Mouse (Mus musculus): ENCODE measurements around the gene Ccl17. TPM values are rescaled to one million over a fixed set of nuclear protein-coding genes. Genes with fewer than 3 reads are reported as not detected.

The Ccl17 gene
- polyA plus RNA-seq, 1 experiment from 2014 or later = 5.7 TPM

GRCm38 (mm10) chr8:94780491-94781154, 29.6 kb upstream of the Ccl17 start:
- ATAC-seq = no peak

DNA sequence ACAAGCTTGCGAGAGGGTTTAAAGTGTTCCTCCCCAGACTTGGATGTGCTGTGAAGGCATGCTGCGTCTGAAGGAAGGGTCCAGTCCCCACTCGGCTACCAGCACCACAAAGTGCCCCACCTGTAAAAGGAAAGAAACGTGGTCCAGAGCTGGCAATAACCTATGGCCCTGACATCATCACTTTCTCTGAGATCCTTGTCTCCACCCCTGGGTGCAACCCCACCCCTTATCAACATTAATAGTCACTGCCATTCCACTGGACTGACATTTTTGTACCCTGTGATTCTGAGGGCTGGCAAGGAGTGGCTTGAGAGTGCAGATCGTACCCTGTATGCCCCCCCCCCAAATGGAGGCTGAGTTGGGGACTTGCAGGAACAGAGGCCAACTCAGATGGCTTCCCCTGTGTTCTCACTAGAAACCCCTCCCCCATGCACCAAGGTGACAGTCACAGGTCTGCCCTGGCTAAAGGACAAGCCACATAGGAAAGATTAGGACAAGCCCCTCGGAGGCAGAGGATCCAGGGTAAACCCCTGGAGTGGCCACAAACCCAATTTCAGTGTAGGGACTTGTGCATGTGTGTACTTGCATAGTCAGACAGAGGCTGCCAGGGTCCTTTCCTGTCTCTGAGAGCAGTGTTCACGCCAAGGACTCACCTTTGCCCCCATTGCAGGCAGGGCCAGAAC, 29.0 kb upstream of the Ccl17 start:
- no peak for TF ChIP-seq CTCF (IDR thresholded peaks at IDR 0.05)
- no peak for TF ChIP-seq EP300 (IDR thresholded peaks at IDR 0.05)
- DNase-seq (ENCODE audit: low spot score) = no peak
- H3K4me1 ChIP-seq (ENCODE audit: insufficient read depth, low read depth, low read length) = peaks cover 17% of the 10 kb centered on the region
- H3K36me3 ChIP-seq (ENCODE audit: insufficient read depth, low read length) = no peaks in the 10 kb centered on the region
- no peak overlapping the region for H3K27ac ChIP-seq (ENCODE audit: low read length)
- no peak overlapping the region for H3K4me2 ChIP-seq (replicated peaks; ENCODE audit: low read depth, low read length)
- WGBS = 61% methylated on average over 7 of the region's 7 CpGs
- no peak for ATAC-seq
- H3K4me3 ChIP-seq (ENCODE audit: low read depth, low read length) = no peak overlapping the region
- H3K9me3 ChIP-seq (ENCODE audit: low read length) = no peaks in the 10 kb centered on the region
- H3K9ac ChIP-seq (replicated peaks; ENCODE audit: low read depth) = no peak overlapping the region
- H3K27me3 ChIP-seq (replicated peaks; ENCODE audit: insufficient read depth, low read length) = no peaks in the 10 kb centered on the region

More at GRCm38 (mm10) chr8:94780491-94781154, 29.6 kb upstream of the Ccl17 start:
- no peaks in the 10 kb centered on the region for H3K9me3 ChIP-seq (ENCODE audit: low read length)
- no peak overlapping the region for H3K27ac ChIP-seq (ENCODE audit: low read length)
- no peak overlapping the region for H3K9ac ChIP-seq (replicated peaks; ENCODE audit: low read depth)
- 80% methylated on average over 21 of the region's 21 CpGs for WGBS
- peaks cover 17% of the 10 kb centered on the region for H3K4me1 ChIP-seq (ENCODE audit: insufficient read depth, low read depth, low read length)
- TF ChIP-seq CTCF (IDR thresholded peaks at IDR 0.05) = no peak
- TF ChIP-seq EP300 (IDR thresholded peaks at IDR 0.05) = no peak
- no peak for DNase-seq (ENCODE audit: low spot score)
- no peaks in the 10 kb centered on the region for H3K36me3 ChIP-seq (ENCODE audit: insufficient read depth, low read length)
- no peak overlapping the region for H3K4me2 ChIP-seq (replicated peaks; ENCODE audit: low read depth, low read length)
- H3K27me3 ChIP-seq (replicated peaks; ENCODE audit: insufficient read depth, low read length) = no peaks in the 10 kb centered on the region
- no peak overlapping the region for H3K4me3 ChIP-seq (ENCODE audit: low read depth, low read length)

DNA sequence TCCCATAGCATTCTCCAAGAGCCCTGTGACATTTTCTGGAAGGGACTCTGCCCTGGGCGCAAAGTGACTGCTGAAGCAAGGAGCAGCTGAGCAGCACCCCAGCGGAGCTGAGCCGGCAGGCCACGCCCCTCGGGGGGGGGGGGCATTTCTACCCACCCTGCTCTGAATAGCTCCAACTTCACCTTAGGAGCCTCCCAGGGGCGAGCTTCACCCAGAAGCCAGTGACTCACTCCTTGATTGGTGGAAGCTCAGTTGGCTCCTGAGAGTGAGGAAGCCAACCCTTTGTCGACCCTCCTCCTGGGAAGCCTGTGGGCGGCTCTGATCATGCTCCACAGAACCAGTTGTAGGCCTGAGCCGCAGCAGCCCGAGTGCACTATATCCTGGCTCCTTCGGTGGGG, 28.4 kb upstream of the Ccl17 start:
- no peaks in the 10 kb centered on the region for H3K36me3 ChIP-seq (ENCODE audit: insufficient read depth, low read length)
- ATAC-seq = peak; percentile 30
- H3K9me3 ChIP-seq (ENCODE audit: low read length) = no peaks in the 10 kb centered on the region
- H3K27ac ChIP-seq (ENCODE audit: low read length) = no peak overlapping the region
- no peaks in the 10 kb centered on the region for H3K27me3 ChIP-seq (replicated peaks; ENCODE audit: insufficient read depth, low read length)
- H3K4me2 ChIP-seq (replicated peaks; ENCODE audit: low read depth, low read length) = no peak overlapping the region
- 17% methylated on average over 11 of the region's 11 CpGs for WGBS
- H3K4me3 ChIP-seq (ENCODE audit: low read depth, low read length) = no peak overlapping the region
- TF ChIP-seq CTCF (IDR thresholded peaks at IDR 0.05) (no peak), EP300 (IDR thresholded peaks at IDR 0.05) (no peak)
- no peak overlapping the region for H3K9ac ChIP-seq (replicated peaks; ENCODE audit: low read depth)
- DNase-seq (ENCODE audit: low spot score) = peak; percentile 48
- H3K4me1 ChIP-seq (ENCODE audit: insufficient read depth, low read depth, low read length) = peaks cover 17% of the 10 kb centered on the region

DNA sequence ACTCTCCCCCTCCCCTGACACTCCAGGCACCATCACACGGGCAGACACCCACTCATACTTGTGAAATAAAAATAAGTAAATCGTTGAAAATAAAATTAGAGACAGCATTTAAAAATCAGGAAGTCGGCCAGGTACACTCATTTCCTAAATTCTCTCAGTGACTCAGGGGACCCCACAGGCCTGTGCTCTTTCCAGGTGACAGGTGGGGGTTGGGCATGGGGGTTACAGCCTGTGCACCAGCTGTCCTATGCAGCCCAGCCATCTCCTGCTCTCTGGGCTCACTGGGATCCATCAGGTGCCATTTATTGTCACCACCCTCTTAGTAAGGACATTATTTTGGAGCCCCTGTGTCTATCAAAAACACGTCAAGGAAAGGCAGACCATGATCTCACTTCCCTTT, 26.4 kb upstream of the Ccl17 start:
- Histone ChIP-seq H3K27ac (ENCODE audit: low read length) (no peak overlapping the region), H3K36me3 (ENCODE audit: insufficient read depth, low read length) (no peaks in the 10 kb centered on the region), H3K4me1 (ENCODE audit: insufficient read depth, low read depth, low read length) (peaks cover 11% of the 10 kb centered on the region), H3K4me3 (ENCODE audit: low read depth, low read length) (no peak overlapping the region), H3K9ac (replicated peaks; ENCODE audit: low read depth) (no peak overlapping the region), H3K4me2 (replicated peaks; ENCODE audit: low read depth, low read length) (no peak overlapping the region), H3K9me3 (ENCODE audit: low read length) (no peaks in the 10 kb centered on the region), H3K27me3 (replicated peaks; ENCODE audit: insufficient read depth, low read length) (no peaks in the 10 kb centered on the region)
- ATAC-seq (no peak), DNase-seq (ENCODE audit: low spot score) (no peak)
- 58% methylated on average over 4 of the region's 4 CpGs for WGBS
- TF ChIP-seq CTCF (IDR thresholded peaks at IDR 0.05) = no peak
- TF ChIP-seq EP300 (IDR thresholded peaks at IDR 0.05) = no peak

DNA sequence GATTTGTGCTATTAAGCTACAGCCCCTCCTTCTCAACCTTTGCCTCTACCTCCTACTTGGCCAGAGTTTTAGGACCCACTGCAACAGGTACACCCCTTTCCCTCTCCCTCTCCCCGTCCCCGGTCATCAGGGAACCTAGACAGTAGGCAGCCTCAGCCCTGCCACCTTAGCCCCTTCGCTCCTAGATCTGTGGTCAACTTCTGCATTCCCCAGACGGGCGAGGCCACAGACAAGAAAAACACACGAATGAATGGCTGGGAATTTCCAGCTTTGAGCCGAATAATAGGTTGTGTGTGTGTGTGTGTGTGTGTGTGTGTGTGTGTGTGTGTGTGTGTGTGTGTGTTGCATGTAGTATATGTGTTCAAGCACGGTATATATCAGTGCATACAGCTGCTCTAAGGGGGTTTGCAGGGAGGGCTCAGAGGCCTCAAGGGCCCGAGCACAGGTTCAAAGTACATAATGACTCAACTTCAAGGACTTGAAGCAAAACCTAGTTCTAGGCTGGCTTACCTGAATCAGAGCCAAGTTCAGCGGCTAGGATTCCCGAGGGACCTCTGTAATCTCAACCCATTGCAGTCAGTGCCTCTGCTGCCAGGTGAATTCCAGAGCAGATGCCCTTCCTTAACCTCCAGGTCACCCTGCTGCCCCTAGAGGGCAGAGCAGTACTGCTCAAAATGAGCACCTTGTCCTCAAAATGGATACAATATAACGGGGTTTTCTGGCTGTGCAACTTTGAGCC, 24.8 kb upstream of the Ccl17 start:
- H3K4me1 ChIP-seq (ENCODE audit: insufficient read depth, low read depth, low read length) = peaks cover 10% of the 10 kb centered on the region
- ATAC-seq = peak; percentile 79
- WGBS = 37% methylated on average over 12 of the region's 12 CpGs
- H3K36me3 ChIP-seq (ENCODE audit: insufficient read depth, low read length) = no peaks in the 10 kb centered on the region
- H3K9ac ChIP-seq (replicated peaks; ENCODE audit: low read depth) = no peak overlapping the region
- TF ChIP-seq CTCF (IDR thresholded peaks at IDR 0.05) (peak; percentile 74), EP300 (IDR thresholded peaks at IDR 0.05) (no peak)
- peak overlapping the region; percentile 75 for H3K27ac ChIP-seq (ENCODE audit: low read length)
- H3K9me3 ChIP-seq (ENCODE audit: low read length) = no peaks in the 10 kb centered on the region
- no peaks in the 10 kb centered on the region for H3K27me3 ChIP-seq (replicated peaks; ENCODE audit: insufficient read depth, low read length)
- H3K4me2 ChIP-seq (replicated peaks; ENCODE audit: low read depth, low read length) = no peak overlapping the region
- DNase-seq (ENCODE audit: low spot score) = peak; percentile 91
- no peak overlapping the region for H3K4me3 ChIP-seq (ENCODE audit: low read depth, low read length)

- Histone ChIP-seq H3K27me3 (replicated peaks; ENCODE audit: insufficient read depth, low read length) (no peaks in the 10 kb centered on the region), H3K4me3 (ENCODE audit: low read depth, low read length) (no peak overlapping the region), H3K4me1 (ENCODE audit: insufficient read depth, low read depth, low read length) (peaks cover 10% of the 10 kb centered on the region), H3K9ac (replicated peaks; ENCODE audit: low read depth) (no peak overlapping the region), H3K9me3 (ENCODE audit: low read length) (no peaks in the 10 kb centered on the region), H3K36me3 (ENCODE audit: insufficient read depth, low read length) (no peaks in the 10 kb centered on the region), H3K4me2 (replicated peaks; ENCODE audit: low read depth, low read length) (no peak overlapping the region), H3K27ac (ENCODE audit: low read length) (no peak overlapping the region)
- DNase-seq (ENCODE audit: low spot score) (no peak), ATAC-seq (no peak)
- TF ChIP-seq CTCF (IDR thresholded peaks at IDR 0.05) (no peak), EP300 (IDR thresholded peaks at IDR 0.05) (no peak)
- WGBS = 60% methylated on average over 6 of the region's 6 CpGs
These were observed 24.2 kb upstream of the Ccl17 start for GRCm38 (mm10) chr8:94785995-94786595.

Data from lung, postnatal 0 days (tissue).